Mouse (Mus musculus): ENCODE data around the gene Sec22c. TPM values are rescaled to one million over a fixed set of nuclear protein-coding genes. Genes with fewer than 3 reads are reported as not detected.

The Sec22c gene
- polyA plus RNA-seq, 1 experiment from 2014 or later: 6.1 TPM

- no peak for TF ChIP-seq EP300 (IDR thresholded peaks at IDR 0.05)
- no peak for TF ChIP-seq CTCF (IDR thresholded peaks at IDR 0.05)
- Histone ChIP-seq H3K36me3 (ENCODE audit: insufficient read depth, low read length) (no peaks in the 10 kb centered on the region), H3K4me1 (ENCODE audit: insufficient read depth, low read depth, low read length) (no peaks in the 10 kb centered on the region), H3K9ac (replicated peaks; ENCODE audit: low read depth) (no peak overlapping the region), H3K27me3 (replicated peaks; ENCODE audit: insufficient read depth, low read length) (no peaks in the 10 kb centered on the region), H3K4me3 (ENCODE audit: low read depth, low read length) (no peak overlapping the region), H3K9me3 (ENCODE audit: low read length) (no peaks in the 10 kb centered on the region), H3K27ac (ENCODE audit: low read length) (no peak overlapping the region), H3K4me2 (replicated peaks; ENCODE audit: low read depth, low read length) (no peak overlapping the region)
- 71% methylated on average over 1 of the region's 1 CpGs for WGBS
- DNase-seq (ENCODE audit: low spot score) (no peak), ATAC-seq (no peak)
Observed at GRCm38 (mm10) chr9:121630627-121631026, 74.7 kb downstream of the Sec22c start.

Other genes starting within 250 kb of the Sec22c start
- 0.23 TPM in 1 of 2 replicates, not detected in the other for gene Cck, start 209.8 kb downstream of the Sec22c start, polyA plus RNA-seq (2015; fragmentation: Nextera tagmentation; extraction: Ambion mirVana)
- not detected in 2 replicates for gene Lyzl4, start 63.4 kb downstream of the Sec22c start, polyA plus RNA-seq (2015; fragmentation: Nextera tagmentation; extraction: Ambion mirVana)
- 0.20 and 0.29 TPM in 2 replicates for gene Vipr1, start 62.8 kb downstream of the Sec22c start, polyA plus RNA-seq (2015; fragmentation: Nextera tagmentation; extraction: Ambion mirVana)
- 79.7 and 104 TPM in 2 replicates for gene Ss18l2, start 4.8 kb upstream of the Sec22c start, polyA plus RNA-seq (2015; fragmentation: Nextera tagmentation; extraction: Ambion mirVana)
- gene Nktr, start 13.7 kb upstream of the Sec22c start, polyA plus RNA-seq (2015; fragmentation: Nextera tagmentation; extraction: Ambion mirVana): 43.6 and 51.3 TPM in 2 replicates
- gene Zfp651, start 53.8 kb upstream of the Sec22c start, polyA plus RNA-seq (2015; fragmentation: Nextera tagmentation; extraction: Ambion mirVana): 10.7 and 11.2 TPM in 2 replicates
- gene Klhl40, start 72.1 kb upstream of the Sec22c start, polyA plus RNA-seq (2015; fragmentation: Nextera tagmentation; extraction: Ambion mirVana): 0.05 TPM in 1 of 2 replicates, not detected in the other
- 0.73 and 1.0 TPM in 2 replicates for gene Hhatl, start 87.0 kb upstream of the Sec22c start, polyA plus RNA-seq (2015; fragmentation: Nextera tagmentation; extraction: Ambion mirVana)
- gene Ccdc13, start 134.0 kb upstream of the Sec22c start, polyA plus RNA-seq (2015; fragmentation: Nextera tagmentation; extraction: Ambion mirVana): 1.8 and 2.0 TPM in 2 replicates
- gene Higd1a, start 152.9 kb upstream of the Sec22c start, polyA plus RNA-seq (2015; fragmentation: Nextera tagmentation; extraction: Ambion mirVana): 164 and 206 TPM in 2 replicates
- gene Ackr2, start 192.9 kb upstream of the Sec22c start, polyA plus RNA-seq (2015; fragmentation: Nextera tagmentation; extraction: Ambion mirVana): 14.8 and 16.2 TPM in 2 replicates
- 0.10 and 0.18 TPM in 2 replicates for gene Cyp8b1, start 210.8 kb upstream of the Sec22c start, polyA plus RNA-seq (2015; fragmentation: Nextera tagmentation; extraction: Ambion mirVana)
- gene Fam198a, start 245.5 kb upstream of the Sec22c start, polyA plus RNA-seq (2015; fragmentation: Nextera tagmentation; extraction: Ambion mirVana): 1.6 and 3.0 TPM in 2 replicates